Mouse (Mus musculus) adrenal gland, postnatal 14 days (tissue): ENCODE measurements around the gene Gm10715. TPM values are rescaled to one million over a fixed set of nuclear protein-coding genes. Genes with fewer than 3 reads are reported as not detected.
"Not testable (repeated sequence)": the region's sequence is repeated elsewhere in the genome, so short reads cannot be mapped to it uniquely, and the experiment has no call there.

Experiments
- DNase-seq: peaks from one replicate; pipeline ENCODE4 v3.0.0; 2021; ENCODE audit warnings: mixed read lengths
- long read RNA-seq, 2 experiments: library from polyadenylated mRNA; stranded (forward); transcript quantifications; one replicate each; pipeline ENCODE4 v2.0.0; 2021
- total RNA-seq: library from RNA; stranded (reverse); gene quantifications from 2 replicates; pipeline ENCODE4 v1.2.3, GENCODE M21; 2021

Gm10715 gene
- total RNA-seq = not detected in 2 replicates
- long read RNA-seq, experiment 1 = 0 reads
- long read RNA-seq, experiment 2 = 0 reads

DNA sequence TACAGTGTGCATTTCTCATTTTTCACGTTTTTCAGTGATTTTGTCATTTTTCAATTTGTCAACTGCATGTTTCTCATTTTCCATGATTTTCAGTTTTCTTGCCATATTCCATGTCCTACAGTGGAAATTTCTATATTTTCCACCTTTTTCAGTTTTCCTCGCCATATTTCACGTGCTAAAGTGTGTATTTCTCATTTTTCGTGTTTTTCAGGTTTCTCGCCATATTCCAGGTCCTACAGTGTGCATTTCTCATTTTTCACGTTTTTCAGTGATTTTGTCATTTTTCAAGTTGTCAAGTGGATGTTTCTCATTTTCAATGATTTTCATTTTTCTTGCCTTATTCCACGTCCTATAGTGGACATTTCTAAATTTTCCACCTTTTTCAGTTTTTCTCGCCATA lies at the start of gene Gm10715:
Gm10715 (plus strand) TSS at position 301 of the 400 bp plus-strand sequence.
- not testable (repeated sequence) for DNase-seq

DNA sequence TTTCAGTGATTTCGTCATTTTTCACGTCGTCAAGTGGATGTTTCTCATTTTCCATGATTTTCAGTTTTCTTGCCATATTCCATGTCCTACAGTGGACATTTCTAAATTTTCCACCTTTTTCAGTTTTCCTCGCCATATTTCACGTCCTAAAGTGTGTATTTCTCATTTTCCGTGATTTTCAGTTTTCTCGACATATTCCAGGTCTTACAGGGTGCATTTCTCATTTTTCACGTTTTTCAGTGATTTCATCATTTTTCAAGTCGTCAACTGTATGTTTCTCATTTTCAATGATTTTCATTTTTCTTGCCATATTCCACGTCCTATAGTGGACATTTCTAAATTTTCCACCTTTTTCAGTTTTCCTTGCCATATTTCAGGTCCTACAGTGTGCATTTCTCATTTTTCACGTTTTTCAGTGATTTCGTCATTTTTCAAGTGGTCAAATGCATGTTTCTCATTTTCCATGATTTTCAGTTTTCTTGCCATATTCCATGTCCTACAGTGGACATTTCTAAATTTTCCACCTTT lies 36.2 kb upstream of the Gm10715 start, which contains the start of gene Gm10722:
Gm10722 (plus strand) TSS at position 478 of the 528 bp plus-strand sequence.
- DNase-seq = not testable (repeated sequence)

DNA sequence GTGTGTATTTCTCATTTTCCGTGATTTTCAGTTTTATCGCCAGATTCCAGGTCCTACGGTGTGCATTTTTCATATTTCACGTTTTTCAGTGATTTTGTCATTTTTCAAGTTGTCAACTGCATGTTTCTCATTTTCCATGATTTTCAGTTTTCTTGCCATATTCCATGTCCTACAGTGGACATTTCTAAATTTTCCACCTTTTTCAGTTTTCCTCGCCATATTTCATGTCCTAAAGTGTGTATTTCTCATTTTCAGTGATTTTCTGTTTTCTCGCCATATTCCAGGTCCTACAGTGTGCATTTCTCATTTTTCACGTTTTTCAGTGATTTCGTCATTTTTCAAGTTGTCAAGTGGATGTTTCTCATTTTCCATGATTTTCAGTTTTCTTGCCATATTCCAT lies 35.7 kb upstream of the Gm10715 start:
- DNase-seq = not testable (repeated sequence)

DNA sequence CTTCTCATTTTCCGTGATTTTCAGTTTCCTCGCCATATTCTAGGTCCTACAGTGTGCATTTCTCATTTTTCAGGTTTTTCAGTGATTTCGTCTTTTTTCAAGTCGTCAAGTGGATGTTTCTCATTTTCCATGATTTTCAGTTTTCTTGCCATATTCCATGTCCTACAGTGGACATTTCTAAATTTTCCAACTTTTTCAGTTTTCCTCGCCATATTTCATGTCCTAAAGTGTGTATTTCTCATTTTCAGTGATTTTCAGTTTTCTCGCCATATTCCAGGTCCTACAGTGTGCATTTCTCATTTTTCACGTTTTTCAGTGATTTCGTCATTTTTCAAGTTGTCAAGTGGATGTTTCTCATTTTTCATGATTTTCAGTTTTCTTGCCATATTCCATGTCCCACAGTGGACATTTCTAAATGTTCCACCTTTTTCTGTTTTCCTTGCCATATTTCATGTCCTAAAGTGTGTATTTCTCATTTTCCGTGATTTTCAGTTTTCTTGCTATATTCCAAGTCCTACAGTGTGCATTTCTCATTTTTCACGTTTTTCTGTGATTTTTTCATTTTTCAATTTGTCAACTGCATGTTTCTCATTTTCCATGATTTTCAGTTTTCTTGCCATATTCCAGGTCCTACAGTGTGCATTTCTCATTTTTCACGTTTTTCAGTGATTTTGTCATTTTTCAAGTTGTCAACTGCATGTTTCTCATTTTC lies 34.6 kb upstream of the Gm10715 start:
- DNase-seq = peak; percentile 85

DNA sequence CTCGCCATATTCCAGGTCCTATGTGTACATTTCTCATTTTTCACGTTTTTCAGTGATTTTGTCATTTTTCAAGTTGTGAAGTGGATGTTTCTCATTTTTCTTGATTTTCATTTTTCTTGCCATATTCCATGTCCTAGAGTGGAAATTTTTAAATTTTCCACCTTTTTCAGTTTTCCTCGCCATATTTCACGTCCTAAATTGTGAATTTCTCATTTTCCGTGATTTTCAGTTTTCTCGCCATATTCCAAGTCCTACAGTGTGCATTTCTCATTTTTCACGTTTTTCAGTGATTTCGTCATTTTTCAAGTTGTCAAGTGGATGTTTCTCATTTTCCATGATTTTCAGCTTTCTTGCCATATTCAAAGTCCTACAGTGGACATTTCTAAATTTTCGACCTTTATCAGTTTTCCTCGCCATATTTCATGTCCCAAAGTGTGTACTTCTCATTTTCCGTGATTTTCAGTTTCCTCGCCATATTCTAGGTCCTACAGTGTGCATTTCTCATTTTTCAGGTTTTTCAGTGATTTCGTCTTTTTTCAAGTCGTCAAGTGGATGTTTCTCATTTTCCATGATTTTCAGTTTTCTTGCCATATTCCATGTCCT lies 33.8 kb upstream of the Gm10715 start, which contains the start of gene Gm11168:
Gm11168 (plus strand) TSS at position 553 of the 603 bp plus-strand sequence.
- not testable (repeated sequence) for DNase-seq

DNA sequence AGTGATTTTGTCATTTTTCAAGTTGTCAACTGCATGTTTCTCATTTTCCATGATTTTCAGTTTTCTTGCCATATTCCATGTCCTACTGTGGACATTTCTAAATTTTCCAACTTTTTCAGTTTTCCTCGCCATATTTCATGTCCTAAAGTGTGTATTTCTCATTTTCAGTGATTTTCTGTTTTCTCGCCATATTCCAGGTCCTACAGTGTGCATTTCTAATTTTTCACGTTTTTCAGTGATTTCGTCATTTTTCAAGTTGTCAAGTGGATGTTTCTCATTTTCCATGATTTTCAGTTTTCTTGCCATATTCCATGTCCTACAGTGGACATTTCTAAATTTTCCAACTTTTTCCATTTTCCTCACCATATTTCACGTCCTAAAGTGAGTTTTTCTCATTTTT lies 30.5 kb upstream of the Gm10715 start:
- not testable (repeated sequence) for DNase-seq

DNA sequence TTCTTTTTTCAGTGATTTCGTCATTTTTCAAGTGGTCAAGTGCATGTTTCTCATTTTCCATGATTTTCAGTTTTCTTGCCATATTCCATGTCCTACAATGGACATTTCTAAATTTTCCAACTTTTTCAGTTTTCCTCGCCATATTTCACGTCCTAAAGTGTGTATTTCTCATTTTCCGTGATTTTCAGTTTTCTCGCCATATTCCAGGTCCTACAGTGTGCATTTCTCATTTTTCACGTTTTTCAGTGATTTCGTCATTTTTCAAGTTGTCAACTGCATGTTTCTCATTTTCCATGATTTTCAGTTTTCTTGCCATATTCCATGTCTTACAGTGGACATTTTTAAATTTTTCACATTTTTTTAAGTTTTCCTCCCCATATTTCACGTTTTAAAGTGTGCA lies 30.0 kb upstream of the Gm10715 start:
- DNase-seq = not testable (repeated sequence)

DNA sequence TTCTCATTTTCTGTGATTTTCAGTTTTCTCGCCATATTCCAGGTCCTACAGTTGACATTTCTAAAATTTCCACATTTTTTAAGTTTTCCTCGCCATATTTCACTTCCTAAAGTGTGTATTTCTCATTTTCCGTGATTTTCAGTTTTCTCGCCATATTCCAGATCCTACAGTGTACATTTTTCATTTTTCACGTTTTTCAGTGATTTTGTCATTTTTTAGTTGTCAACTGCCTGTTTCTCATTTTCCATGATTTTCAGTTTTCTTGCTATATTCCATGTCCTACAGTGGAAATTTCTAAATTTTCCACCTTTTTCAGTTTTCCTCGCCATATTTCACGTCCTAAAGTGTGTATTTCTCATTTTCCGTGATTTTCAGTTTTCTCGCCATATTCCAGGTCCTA lies 29.4 kb upstream of the Gm10715 start:
- DNase-seq = not testable (repeated sequence)

DNA sequence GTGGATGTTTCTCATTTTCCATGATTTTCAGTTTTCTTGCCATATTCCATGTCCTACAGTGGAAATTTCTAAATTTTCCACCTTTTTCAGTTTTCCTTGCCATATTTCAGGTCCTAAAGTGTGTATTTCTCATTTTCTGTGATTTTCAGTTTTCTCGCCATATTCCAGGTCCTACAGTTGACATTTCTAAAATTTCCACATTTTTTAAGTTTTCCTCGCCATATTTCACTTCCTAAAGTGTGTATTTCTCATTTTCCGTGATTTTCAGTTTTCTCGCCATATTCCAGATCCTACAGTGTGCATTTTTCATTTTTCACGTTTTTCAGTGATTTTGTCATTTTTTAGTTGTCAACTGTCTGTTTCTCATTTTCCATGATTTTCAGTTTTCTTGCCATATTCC lies 27.3 kb upstream of the Gm10715 start:
- not testable (repeated sequence) for DNase-seq

DNA sequence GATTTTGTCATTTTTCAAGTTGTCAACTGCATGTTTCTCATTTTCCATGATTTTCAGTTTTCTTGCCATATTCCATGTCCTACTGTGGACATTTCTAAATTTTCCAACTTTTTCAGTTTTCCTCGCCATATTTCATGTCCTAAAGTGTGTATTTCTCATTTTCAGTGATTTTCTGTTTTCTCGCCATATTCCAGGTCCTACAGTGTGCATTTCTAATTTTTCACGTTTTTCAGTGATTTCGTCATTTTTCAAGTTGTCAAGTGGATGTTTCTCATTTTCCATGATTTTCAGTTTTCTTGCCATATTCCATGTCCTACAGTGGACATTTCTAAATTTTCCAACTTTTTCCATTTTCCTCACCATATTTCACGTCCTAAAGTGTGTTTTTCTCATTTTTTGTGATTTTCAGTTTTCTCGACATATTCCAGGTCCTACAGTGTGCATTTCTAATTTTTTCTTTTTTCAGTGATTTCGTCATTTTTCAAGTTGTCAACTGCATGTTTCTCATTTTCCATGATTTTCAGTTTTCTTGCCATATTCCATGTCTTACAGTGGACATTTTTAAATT lies 24.5 kb upstream of the Gm10715 start:
- DNase-seq = not testable (repeated sequence)

DNA sequence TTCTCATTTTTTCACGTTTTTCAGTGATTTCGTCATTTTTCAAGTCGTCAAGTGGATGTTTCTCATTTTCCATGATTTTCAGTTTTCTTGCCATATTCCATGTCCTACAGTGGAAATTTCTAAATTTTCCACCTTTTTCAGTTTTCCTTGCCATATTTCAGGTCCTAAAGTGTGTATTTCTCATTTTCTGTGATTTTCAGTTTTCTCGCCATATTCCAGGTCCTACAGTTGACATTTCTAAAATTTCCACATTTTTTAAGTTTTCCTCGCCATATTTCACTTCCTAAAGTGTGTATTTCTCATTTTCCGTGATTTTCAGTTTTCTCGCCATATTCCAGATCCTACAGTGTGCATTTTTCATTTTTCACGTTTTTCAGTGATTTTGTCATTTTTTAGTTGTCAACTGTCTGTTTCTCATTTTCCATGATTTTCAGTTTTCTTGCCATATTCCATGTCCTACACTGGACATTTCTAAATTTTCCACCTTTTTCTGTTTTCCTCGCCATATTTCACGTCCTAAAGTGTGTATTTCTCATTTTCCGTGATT lies 23.9 kb upstream of the Gm10715 start, which contains the start of gene Gm10721:
Gm10721 (plus strand) TSS at position 408 of the 547 bp plus-strand sequence.
- DNase-seq = not testable (repeated sequence)

DNA sequence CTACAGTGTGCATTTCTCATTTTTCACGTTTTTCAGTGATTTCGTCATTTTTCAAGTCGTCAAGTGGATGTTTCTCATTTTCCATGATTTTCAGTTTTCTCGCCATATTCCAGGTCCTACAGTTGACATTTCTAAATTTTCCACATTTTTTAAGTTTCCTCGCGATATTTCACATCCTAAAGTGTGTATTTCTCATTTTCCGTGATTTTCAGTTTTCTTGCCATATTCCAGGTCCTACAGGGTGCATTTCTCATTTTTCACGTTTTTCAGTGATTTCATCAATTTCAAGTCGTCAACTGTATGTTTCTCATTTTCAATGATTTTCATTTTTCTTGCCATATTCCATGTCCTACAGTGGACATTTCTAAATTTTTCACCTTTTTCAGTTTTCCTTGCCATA lies 21.3 kb upstream of the Gm10715 start, which contains the start of gene Gm10720:
Gm10720 (plus strand) TSS at position 301 of the 400 bp plus-strand sequence.
- not testable (repeated sequence) for DNase-seq

DNA sequence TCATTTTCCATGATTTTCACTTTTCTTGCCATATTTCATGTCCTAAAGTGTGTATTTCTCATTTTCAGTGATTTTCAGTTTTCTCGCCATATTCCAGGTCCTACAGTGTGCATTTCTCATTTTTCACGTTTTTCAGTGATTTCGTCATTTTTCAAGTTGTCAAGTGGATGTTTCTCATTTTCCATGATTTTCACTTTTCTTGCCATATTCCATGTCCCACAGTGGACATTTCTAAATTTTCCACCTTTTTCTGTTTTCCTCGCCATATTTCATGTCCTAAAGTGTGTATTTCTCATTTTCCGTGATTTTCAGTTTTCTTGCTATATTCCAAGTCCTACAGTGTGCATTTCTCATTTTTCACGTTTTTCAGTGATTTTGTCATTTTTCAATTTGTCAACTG lies 20.8 kb upstream of the Gm10715 start:
- not testable (repeated sequence) for DNase-seq

DNA sequence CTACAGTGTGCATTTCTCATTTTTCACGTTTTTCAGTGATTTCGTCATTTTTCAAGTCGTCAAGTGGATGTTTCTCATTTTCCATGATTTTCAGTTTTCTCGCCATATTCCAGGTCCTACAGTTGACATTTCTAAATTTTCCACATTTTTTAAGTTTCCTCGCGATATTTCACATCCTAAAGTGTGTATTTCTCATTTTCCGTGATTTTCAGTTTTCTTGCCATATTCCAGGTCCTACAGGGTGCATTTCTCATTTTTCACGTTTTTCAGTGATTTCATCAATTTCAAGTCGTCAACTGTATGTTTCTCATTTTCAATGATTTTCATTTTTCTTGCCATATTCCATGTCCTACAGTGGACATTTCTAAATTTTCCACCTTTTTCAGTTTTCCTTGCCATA lies 19.6 kb upstream of the Gm10715 start, which contains the start of gene Gm10719:
Gm10719 (plus strand) TSS at position 301 of the 400 bp plus-strand sequence.
- DNase-seq = not testable (repeated sequence)

DNA sequence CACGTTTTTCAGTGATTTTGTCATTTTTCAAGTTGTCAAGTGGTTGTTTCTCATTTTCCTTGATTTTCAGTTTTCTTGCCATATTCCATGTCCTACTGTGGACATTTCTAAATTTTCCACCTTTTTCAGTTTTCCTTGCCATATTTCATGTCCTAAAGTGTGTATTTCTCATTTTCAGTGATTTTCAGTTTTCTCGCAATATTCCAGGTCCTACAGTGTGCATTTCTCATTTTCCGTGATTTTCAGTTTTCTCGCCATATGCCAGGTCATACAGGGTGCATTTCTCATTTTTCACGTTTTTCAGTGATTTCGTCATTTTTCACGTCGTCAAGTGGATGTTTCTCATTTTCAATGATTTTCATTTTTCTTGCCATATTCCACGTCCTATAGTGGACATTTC lies 17.7 kb upstream of the Gm10715 start:
- DNase-seq = peak; percentile 50

DNA sequence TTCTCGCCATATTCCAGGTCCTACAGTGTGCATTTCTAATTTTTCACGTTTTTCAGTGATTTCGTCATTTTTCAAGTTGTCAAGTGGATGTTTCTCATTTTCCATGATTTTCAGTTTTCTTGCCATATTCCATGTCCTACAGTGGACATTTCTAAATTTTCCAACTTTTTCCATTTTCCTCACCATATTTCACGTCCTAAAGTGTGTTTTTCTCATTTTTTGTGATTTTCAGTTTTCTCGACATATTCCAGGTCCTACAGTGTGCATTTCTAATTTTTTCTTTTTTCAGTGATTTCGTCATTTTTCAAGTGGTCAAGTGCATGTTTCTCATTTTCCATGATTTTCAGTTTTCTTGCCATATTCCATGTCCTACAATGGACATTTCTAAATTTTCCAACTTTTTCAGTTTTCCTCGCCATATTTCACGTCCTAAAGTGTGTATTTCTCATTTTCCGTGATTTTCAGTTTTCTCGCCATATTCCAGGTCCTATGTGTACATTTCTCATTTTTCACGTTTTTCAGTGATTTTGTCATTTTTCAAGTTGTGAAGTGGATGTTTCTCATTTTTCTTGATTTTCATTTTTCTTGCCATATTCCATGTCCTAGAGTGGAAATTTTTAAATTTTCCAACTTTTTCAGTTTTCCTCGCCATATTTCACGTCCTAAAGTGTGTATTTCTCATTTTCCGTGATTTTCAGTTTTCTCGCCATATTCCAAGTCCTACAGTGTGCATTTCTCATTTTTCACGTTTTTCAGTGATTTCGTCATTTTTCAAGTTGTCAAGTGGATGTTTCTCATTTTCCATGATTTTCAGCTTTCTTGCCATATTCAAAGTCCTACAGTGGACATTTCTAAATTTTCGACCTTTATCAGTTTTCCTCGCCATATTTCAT lies 16.6 kb upstream of the Gm10715 start:
- peak; percentile 58 for DNase-seq

DNA sequence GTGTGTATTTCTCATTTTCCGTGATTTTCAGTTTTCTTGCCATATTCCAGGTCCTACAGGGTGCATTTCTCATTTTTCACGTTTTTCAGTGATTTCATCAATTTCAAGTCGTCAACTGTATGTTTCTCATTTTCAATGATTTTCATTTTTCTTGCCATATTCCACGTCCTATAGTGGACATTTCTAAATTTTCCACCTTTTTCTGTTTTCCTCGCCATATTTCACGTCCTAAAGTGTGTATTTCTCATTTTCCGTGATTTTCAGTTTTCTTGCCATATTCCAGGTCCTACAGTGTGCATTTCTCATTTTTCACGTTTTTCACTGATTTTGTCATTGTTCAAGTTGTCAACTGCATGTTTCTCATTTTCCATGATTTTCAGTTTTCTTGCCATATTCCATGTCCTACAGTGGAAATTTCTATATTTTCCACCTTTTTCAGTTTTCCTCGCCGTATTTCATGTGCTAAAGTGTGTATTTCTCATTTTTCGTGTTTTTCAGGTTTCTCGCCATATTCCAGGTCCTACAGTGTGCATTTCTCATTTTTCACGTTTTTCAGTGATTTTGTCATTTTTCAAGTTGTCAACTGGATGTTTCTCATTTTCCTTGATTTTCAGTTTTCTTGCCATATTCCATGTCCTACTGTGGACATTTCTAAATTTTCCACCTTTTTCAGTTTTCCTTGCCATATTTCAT lies 14.2 kb upstream of the Gm10715 start:
- not testable (repeated sequence) for DNase-seq

DNA sequence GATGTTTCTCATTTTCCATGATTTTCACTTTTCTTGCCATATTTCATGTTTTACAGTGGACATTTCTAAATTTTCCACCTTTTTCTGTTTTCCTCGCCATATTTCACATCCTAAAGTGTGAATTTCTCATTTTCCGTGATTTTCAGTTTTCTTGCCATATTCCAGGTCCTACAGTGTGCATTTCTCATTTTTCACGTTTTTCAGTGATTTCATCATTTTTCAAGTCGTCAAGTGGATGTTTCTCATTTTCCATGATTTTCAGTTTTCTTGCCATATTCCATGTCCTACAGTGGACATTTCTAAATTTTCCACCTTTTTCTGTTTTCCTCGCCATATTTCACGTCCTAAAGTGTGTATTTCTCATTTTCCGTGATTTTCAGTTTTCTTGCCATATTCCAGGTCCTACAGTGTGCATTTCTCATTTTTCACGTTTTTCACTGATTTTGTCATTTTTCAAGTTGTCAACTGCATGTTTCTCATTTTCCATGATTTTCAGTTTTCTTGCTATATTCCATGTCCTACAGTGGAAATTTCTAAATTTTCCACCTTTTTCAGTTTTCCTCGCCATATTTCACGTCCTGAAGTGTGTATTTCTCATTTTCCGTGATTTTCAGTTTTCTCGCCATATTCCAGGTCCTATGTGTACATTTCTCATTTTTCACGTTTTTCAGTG lies 13.2 kb upstream of the Gm10715 start, which contains the start of gene Gm10718:
Gm10718 (plus strand) TSS at position 236 of the 673 bp plus-strand sequence.
- not testable (repeated sequence) for DNase-seq

DNA sequence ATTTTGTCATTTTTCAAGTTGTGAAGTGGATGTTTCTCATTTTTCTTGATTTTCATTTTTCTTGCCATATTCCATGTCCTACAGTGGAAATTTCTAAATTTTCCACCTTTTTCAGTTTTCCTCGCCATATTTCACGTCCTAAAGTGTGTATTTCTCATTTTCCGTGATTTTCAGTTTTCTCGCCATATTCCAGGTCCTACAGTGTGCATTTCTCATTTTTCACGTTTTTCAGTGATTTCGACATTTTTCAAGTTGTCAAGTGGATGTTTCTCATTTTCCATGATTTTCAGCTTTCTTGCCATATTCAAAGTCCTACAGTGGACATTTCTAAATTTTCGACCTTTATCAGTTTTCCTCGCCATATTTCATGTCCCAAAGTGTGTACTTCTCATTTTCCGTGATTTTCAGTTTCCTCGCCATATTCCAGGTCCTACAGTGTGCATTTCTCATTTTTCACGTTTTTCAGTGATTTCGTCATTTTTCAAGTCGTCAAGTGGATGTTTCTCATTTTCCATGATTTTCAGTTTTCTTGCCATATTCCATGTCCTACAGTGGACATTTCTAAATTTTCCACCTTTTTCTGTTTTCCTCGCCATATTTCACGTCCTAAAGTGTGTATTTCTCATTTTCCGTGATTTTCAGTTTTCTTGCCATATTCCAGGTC lies 12.6 kb upstream of the Gm10715 start:
- not testable (repeated sequence) for DNase-seq
